Mouse (Mus musculus) ES-E14 (cell line): ENCODE measurements at regions not wholly inside any gene's neighbourhood (a gene's known extent, or its start where the extent isn't known, plus 50 kb on each side); places are given as distances from the start of the nearest gene placed in this dataset.

Experiments used
- DNase-seq: peaks from one replicate; pipeline ENCODE4 v3.0.0-alpha.2; 2013; ENCODE audit warnings: low read depth, low spot score
- H3K27ac ChIP-seq: 2 replicates; pipeline ENCODE4 v1.5.1; 2012; ENCODE audit warnings: low read depth, mild to moderate bottlenecking, low read length, moderate library complexity, mixed read lengths; ENCODE audit not compliant: poor library complexity, insufficient read depth, severe bottlenecking
- H3K36me3 ChIP-seq: 2 replicates; pipeline ENCODE4 v1.6.1; 2012; ENCODE audit warnings: mild to moderate bottlenecking, low read length, moderate library complexity, mixed read lengths; ENCODE audit not compliant: control insufficient read depth, poor library complexity, insufficient read depth, severe bottlenecking
- H3K4me1 ChIP-seq, 2 experiments: fragments of 150-350 bp in 1 of 2; sonication (generic) in 1 of 2; 2 replicates each; pipeline ENCODE4 v1.6.1; 2012; ENCODE audit warnings: low read length in 2 of 2, mild to moderate bottlenecking in 1 of 2, mixed read lengths in 1 of 2; ENCODE audit not compliant: control insufficient read depth in 2 of 2, insufficient read depth in 2 of 2, poor library complexity in 1 of 2
- H3K4me3 ChIP-seq, 2 experiments: fragments of 150-350 bp in 1 of 2; sonication (generic) in 1 of 2; 2 replicates each; pipeline ENCODE4 v1.5.1; 2012; ENCODE audit warnings: low read length in 2 of 2, low read depth in 1 of 2, mild to moderate bottlenecking in 1 of 2, mixed read lengths in 1 of 2; ENCODE audit not compliant: insufficient read depth in 1 of 2, poor library complexity in 1 of 2, severe bottlenecking in 1 of 2
- H3K9ac ChIP-seq: 2 replicates; pipeline ENCODE4 v1.6.1; 2012; ENCODE audit warnings: low read depth, mild to moderate bottlenecking, low read length, mixed read lengths; ENCODE audit not compliant: poor library complexity, insufficient read depth, severe bottlenecking
- H3K9me3 ChIP-seq: fragments of 150-350 bp; sonication (generic); 2 replicates; pipeline ENCODE4 v1.6.1; 2012; ENCODE audit warnings: low read depth, mild to moderate bottlenecking, low read length; ENCODE audit not compliant: control insufficient read depth, insufficient read depth
- CHD2 ChIP-seq: IDR thresholded peaks from 2 replicates; pipeline ENCODE4 v1.6.1; 2014; ENCODE audit warnings: mild to moderate bottlenecking, low read depth, low read length, inconsistent platforms
- HCFC1 ChIP-seq: IDR thresholded peaks from 2 replicates; pipeline ENCODE4 v1.6.1; 2012; ENCODE audit warnings: low read length, inconsistent platforms, borderline replicate concordance; ENCODE audit not compliant: insufficient read depth
- MAFK ChIP-seq: IDR thresholded peaks from 2 replicates; pipeline ENCODE4 v1.6.1; 2014; ENCODE audit warnings: mild to moderate bottlenecking, low read depth, low read length, inconsistent platforms; ENCODE audit not compliant: insufficient read depth
- ZC3H11A ChIP-seq: IDR thresholded peaks from 2 replicates; pipeline ENCODE4 v1.6.1; 2012; ENCODE audit warnings: low read depth, mild to moderate bottlenecking, inconsistent platforms, low read length, borderline replicate concordance
- ZNF384 ChIP-seq: IDR thresholded peaks from 2 replicates; pipeline ENCODE4 v1.6.1; 2012; ENCODE audit warnings: low read depth, low read length, inconsistent platforms
- in situ Hi-C, 2 experiments: fragments of 600-800 bp; cut with MboI; formaldehyde crosslinking; loops; one replicate each; pipeline ENCODE4 v1.15.1; 2025; ENCODE audit warnings: low sequenced_read_pairs in 2 of 2, inconsistent platforms in 1 of 2; ENCODE audit not compliant: unreplicated experiment in 2 of 2

DNA sequence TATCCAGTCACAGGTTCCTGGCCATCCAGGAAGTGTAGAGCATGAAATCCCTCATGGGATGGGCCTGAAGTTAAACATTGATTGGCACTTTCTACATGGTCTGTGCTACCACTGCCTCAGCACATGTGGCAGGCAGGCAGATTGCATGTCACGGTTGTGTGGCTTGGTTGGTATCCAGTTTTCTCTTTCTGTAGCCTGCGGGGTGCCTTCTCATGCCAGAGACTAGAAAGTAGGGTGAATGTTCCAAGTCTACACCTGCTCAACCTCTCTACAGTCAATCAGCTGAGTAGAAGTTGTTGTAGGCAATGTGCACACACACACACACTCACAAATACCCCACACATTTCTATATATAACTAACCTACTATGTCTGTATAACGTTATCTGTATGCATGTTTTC, 533.5 kb upstream of the Tmpo start:
- no peaks in the 10 kb centered on the region for H3K4me1 ChIP-seq
- no peak for TF ChIP-seq CHD2
- TF ChIP-seq HCFC1: no peak
- no peak for TF ChIP-seq MAFK
- no peak for TF ChIP-seq ZNF384
- TF ChIP-seq ZC3H11A: no peak
- no peaks in the 10 kb centered on the region for H3K36me3 ChIP-seq
- no peak overlapping the region for H3K27ac ChIP-seq
- no peak for DNase-seq
- H3K9me3 ChIP-seq: no peaks in the 10 kb centered on the region
- H3K9ac ChIP-seq: no peak overlapping the region
- no peak overlapping the region for H3K4me3 ChIP-seq
- in situ Hi-C loops: no loop called here

DNA sequence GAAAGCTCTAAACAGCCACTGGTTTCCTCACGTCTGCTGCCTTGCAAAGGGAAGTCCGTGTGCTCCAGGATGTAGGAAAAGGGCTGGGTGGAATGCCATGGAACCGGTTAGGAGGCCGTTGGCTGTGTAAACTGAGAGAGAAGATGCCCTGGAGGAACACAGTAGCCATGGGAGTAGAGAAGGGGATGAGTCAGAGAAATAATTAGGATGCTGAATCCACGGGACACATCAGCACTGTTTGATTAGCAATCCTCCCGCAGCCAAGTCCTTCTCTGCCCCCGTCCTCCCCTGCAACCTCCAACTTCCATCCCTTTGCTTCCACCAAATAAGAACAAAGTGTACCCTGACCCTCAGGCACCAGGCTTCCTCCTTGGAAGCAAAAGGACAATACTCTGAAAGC, 532.4 kb upstream of the Tmpo start:
- H3K4me1 ChIP-seq: no peaks in the 10 kb centered on the region
- in situ Hi-C loops: no loop called here

DNA sequence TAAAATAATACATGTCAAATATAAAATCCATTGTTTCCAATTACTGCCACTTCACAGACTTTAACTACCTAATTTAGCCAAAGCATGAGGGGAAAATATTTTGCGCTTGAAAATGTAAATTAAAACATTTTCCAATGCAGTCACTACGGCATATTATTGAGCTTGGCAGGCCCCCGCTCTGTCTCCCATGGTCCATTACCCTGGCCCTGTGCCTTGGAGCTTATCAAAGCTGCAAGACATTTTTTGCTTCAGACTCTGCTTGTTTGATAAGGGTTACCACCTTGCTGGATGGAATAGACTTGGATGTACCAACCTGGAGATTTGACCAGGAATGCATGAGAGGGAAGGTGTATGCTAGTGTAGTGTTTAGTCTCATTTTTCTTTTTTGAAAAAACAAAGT, 525.7 kb upstream of the Tmpo start:
- no peaks in the 10 kb centered on the region for H3K4me1 ChIP-seq
- H3K9ac ChIP-seq: no peak overlapping the region
- no peak overlapping the region for H3K27ac ChIP-seq
- TF ChIP-seq MAFK: no peak
- no peak for TF ChIP-seq ZNF384
- H3K36me3 ChIP-seq: no peaks in the 10 kb centered on the region
- H3K4me3 ChIP-seq: no peak overlapping the region
- no peak for DNase-seq
- in situ Hi-C loops: no loop called here
- no peaks in the 10 kb centered on the region for H3K9me3 ChIP-seq

More for the DNA sequence above, 532.4 kb upstream of the Tmpo start:
- Histone ChIP-seq H3K9me3 (no peaks in the 10 kb centered on the region), H3K4me3 (no peak overlapping the region), H3K9ac (no peak overlapping the region), H3K27ac (no peak overlapping the region), H3K36me3 (no peaks in the 10 kb centered on the region)
- TF ChIP-seq ZNF384 (no peak), MAFK (no peak), ZC3H11A (no peak), CHD2 (no peak), HCFC1 (no peak)
- DNase-seq: no peak

DNA sequence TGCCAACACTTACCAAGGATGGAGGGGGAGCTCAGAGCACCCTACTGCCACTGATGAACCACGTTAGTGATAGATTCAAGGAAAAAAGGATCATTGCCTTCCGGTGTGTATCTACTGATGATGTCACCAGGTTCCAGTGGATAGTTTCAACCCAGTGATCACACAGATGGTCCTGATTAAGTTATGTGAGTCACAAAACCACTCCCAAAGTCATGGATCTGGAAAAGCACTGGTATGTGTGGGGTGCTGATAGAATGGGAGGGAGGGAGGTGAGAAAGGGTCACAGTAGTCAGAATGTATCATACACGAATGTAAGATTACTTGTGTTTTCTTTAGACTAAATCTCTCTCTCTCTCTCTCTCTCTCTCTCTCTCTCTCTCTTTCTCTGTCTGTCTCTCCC, 523.6 kb upstream of the Tmpo start:
- no peaks in the 10 kb centered on the region for H3K9me3 ChIP-seq
- no peak for DNase-seq
- in situ Hi-C loops: no loop called here
- H3K36me3 ChIP-seq: no peaks in the 10 kb centered on the region
- H3K4me1 ChIP-seq: no peaks in the 10 kb centered on the region
- no peak for TF ChIP-seq ZC3H11A
- no peak for TF ChIP-seq ZNF384
- TF ChIP-seq MAFK: no peak
- TF ChIP-seq HCFC1: no peak
- TF ChIP-seq CHD2: no peak
- H3K27ac ChIP-seq: no peak overlapping the region
- H3K4me3 ChIP-seq: no peak overlapping the region
- H3K9ac ChIP-seq: no peak overlapping the region

DNA sequence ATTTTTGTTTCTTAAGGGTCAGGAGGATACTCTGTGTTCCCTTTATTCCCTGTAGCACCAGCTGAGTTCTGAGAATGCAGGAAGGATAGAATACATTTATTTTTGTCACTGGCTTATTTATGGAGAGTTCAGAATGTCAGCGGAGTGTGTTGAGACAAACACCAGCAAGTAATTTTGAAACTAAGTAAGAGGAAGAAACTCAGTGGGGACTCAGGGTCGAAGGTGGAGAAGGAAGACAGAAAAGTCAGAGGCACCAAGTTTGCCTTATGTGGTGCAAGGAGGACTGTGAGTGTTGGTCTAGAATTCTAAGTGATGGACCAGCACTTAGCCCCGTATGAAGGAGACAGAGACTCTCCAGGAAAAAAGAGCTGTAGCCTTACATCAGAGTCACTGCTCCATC, 520.7 kb upstream of the Tmpo start:
- Histone ChIP-seq H3K4me3 (no peak overlapping the region), H3K9me3 (no peaks in the 10 kb centered on the region), H3K36me3 (no peaks in the 10 kb centered on the region), H3K27ac (no peak overlapping the region), H3K4me1 (no peaks in the 10 kb centered on the region), H3K9ac (no peak overlapping the region)
- no peak for DNase-seq
- in situ Hi-C loops: no loop called here
- TF ChIP-seq ZC3H11A (no peak), CHD2 (no peak), ZNF384 (no peak), HCFC1 (no peak), MAFK (no peak)
